Mouse (Mus musculus): ENCODE measurements around the gene Tmem14a.

DNA sequence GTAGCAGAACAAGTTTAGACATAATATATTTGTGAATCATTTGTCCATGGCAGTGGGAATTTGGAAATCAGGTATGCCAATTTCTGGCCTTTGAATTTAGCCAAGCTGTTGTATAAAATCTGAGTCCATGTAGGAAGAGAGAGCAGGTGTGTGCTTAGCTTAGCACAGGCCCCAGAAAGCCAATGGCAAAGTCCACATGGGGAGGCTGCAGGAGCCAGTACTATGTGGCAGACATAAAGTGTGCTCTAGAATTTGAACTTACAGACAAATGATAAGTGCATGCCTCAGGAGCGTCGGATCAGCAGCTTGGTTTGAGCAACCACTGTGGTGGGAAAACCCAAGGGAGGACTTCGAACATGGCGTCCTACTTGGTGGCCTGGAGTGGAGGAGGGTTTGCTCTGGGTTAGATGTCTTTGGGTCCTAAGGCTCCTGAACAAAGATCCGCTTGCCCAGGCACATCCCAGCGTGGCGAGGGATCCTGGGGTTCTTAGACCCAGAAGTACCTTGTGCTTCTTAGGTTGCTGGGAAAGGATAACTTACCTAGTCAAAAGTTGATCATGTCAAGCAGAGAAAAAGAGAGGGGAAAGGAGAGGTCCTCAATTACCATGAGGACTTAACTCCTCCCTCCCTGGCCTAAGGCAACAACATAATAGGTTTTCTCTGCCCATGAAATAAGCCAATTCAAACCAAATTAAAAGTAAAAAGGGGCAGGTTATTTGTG lies 37.4 kb downstream of the Tmem14a start:
- no peak for TF ChIP-seq CTCF (IDR thresholded peaks at IDR 0.05; ENCODE audit: low read depth, low read length)
- no peak for TF ChIP-seq POLR2A (IDR thresholded peaks at IDR 0.05; ENCODE audit: extremely low read depth, insufficient read depth, low read length)

Measured in liver, adult 2 months (tissue).